Mouse (Mus musculus) lung, postnatal 10 days (tissue): ENCODE results near the gene Gda.

Experiments
- DNase-seq: peaks from one replicate; pipeline ENCODE4 v3.0.0; 2021

The Gda gene

DNA sequence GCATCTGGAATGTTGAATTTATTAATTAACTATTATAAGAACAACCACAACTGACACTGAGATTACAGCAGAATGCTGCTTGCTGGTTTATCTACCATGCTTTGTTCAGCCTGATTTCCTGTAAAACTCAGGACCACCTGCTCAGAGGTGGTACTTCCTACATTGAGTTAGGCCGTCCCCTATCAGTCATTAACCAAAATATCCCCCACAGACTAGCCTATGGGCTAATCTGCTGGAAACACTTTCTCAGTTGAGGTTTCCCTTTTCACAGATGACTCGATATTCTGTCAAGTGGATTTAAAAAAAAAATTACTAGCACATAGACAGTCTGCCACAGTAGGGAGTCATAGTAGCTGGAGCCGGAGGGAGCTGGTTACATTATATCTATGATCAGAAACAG lies 31.5 kb downstream of the Gda start:
- DNase-seq: no peak

DNA sequence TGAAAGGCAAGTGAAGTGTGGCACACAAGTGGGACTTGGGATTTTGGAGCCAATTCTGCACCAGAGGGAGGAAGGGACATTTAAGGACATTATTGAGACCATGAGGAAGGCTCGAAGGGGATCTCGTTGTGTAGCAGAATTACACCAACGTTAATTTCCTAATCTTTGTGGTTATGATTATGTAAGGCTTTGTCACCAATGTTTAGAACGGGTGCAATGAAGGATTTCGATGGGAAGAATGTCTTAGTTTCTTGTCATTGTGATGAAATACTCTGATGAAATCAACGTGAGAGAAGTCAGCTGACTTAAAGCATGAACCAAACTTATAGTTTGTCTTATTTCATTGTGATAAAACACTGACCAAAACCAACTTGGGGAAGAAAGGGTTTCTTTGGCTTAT lies 32.4 kb downstream of the Gda start:
- DNase-seq: no peak

DNA sequence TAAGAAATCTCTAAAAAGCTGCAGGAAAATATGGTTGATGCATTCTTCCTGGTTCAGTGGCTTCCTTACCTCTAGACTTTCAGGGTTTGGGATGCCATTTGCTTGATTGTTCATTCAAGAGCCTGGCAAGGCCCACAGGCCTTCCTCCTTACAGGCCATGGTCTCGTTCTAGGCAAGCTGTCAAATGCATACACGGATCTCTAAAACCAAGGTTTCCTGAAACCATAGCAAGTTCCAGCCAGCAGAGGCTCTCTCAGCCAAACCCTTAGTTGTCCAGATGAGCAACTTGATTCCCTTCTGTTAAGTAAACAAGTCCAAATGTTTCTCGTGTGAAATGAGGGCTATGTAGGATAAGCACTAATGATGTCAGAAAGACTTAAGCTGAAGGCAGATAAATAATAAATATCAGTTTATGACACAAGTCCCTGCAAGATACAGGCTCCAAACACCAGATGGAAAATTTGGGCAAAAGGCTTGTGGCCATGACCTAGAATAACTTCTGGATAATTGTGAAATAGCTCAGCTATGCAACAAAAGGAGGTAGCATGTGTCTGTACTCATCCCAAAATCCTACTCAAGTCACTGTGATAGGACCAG lies 34.0 kb downstream of the Gda start:
- DNase-seq: no peak

DNA sequence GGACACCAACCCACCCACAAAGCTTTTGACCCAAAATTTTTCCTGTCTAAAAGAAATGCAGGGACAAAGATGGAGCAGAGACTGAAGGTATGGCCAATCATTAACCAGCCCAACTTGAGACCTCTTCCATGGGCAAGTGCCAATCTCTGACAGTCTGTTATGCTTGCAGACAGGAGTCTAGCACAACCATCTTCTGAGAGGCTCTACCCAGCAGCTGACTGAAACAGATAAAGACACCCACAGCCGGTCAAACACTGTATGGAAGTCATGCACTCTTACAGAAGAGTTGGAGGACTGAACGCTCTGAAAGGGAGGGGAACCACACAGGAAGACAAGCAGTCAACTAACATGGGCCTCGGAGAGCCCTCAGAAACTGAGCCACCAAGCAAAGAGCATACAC lies 36.7 kb downstream of the Gda start:
- DNase-seq: no peak

DNA sequence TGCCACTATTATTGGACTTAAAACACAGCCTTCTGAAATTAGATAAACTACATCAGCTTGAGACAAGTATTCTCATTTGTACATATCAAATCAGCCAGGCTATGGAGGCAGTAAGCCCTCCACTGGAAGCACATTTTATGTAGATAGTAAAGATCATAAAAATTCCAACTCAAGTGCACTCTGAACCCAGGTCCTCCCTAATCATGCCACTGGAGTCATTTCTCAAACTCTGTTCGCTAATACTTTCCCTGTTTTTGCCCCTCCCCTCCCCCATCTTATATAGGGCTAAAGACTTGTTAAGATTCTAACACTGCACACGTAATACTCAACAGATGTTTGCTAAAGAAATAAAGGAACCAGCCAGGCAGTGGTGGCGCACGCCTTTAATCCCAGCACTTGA lies 39.9 kb downstream of the Gda start:
- DNase-seq: no peak

DNA sequence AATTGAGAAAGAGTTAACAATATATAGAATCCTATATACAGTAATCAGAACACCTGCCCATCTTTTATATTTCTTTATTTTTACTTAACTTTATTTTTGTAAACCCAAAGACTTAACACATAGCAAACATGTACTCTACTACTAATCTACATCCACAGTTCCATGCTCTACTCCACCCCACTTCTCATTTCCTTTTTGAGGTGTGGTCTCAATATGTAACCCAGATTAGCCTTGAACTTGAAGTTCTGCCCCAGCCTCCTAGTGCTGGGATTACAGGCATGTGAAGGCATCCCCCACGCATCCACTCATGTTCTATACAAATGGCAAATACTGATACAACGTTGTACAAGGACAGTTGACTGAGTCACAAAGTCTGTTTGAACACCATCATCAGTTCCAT lies 40.4 kb downstream of the Gda start:
- no peak for DNase-seq

DNA sequence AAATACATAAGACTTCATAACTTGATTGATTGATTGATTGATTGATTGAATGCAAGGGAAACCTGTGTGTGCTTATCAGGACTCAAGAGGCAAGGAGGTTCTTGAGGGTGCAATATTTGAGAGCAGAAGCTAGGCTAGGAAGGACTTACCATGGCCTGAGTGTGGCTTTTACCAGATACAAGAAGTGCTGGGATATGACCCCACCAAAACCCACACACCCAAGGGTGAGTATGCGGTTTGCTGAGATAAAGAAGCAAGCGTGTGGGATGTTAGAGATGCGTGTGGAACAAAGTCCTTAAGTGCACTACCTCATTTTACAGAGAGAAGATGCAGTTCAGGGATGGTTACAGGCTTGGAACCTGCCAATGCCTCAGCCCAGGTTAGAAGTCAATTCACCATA lies 41.0 kb downstream of the Gda start:
- DNase-seq: no peak

DNA sequence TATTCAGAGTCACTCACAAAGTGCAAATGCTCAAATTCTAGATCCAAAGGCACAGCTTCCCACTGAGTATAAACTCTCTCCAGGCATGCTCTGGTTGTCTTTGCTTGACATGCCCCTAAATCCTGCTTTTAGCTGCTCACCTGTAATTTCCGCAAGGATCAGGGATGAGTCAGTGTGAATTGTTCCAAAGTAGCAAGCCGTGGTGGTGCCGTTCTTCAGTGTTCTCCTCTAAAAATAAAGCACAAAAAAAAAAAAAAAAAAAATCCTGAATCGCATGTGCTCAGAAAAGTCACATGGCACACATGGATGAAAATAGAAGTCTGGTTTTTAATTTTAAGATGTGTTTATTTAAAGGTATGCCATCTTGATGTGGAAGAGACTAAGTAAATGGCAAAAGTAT lies 47.9 kb downstream of the Gda start:
- no peak for DNase-seq

DNA sequence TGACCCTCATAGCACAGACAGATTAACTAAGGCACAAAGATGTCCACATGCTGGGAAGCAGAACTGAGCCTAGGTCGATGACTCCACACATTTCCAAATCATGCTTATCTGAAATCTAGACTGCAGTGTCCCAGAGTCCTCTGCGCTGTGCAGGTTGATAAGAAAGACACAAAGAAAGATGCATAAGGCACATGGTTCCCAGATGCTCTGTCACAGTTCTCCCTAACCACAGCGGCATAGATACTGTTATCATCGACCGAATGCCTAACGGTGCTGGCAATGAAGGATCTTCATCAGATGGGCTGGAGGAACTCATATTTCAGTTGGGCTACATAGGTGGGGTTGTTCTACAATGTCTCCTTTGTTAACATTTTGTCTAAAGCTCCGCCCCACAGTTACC lies 49.5 kb downstream of the Gda start:
- no peak for DNase-seq

DNA sequence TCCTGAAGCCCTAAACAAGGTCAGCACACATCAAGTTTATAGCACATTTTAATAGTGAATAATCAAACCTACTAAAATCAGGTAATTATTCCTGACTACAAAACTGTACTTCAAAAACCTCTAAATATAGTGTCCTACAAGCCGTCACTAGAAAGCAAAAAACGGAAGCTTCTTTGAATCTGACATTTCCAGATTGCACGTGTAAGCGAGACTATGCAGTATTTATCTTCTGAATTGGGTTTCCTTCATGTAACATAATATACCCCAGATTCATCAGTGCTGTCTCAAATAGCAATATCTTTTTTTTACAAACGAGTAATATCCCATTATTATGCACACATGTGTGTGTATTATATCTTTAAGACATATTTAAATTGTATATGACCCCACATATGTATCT lies 54.8 kb downstream of the Gda start:
- DNase-seq: no peak

DNA sequence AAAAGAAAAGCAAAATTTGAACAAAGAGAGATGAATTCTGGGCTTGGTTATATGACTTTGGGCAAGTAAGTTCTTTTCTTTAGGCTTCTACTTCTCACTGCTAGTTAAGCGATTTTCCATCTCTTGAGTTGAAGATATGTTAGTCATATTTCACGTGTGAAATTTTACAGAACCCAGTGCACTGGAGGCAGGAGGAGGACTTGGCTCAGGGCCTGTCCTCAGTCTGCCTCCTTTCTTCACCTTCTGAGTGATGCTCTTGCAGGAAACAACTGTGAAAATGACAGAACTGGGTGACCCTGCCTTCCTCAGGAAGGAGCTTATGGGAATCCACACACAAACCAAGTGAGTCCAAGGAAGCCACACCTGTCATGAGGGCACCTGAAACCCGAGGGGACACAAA lies 57.9 kb downstream of the Gda start:
- no peak for DNase-seq

DNA sequence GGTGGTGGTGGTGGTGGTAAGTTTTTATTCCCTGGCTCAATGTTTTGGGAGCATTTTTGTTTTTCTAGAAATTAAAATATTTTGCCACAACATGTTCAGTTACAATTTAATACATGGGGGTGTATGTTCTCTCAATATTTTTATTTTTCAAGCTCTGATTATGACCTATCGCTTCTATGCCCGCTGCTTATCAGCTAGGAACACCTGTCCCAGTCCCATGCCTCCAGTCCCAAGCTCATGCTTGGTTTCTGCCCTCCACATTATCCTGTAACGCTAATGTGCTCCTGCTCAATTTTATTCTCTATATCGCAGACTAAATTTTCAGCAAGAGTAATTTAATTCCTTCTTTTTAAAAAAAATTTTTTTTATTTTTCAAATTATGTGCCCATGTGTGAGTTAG lies 64.1 kb downstream of the Gda start:
- DNase-seq: no peak

DNA sequence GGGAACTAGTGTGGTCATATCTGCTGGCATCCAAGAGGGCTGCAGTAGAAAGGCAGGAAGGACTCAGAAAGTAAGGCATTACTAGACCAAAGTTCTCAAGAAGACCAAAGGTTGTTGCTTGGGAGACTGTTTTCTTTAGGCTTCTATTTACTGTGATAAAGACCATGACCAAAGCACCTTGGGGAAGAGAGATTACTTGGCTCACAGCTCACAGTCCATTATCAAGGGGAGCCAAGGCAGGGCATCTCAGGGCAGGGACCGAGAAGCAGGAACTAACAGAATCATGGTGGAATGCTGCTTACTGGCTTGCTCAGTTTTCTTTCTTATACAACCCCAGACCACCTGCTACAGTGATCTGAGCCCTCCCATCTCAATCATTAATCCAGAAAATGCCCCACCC lies 65.9 kb downstream of the Gda start:
- DNase-seq: no peak

DNA sequence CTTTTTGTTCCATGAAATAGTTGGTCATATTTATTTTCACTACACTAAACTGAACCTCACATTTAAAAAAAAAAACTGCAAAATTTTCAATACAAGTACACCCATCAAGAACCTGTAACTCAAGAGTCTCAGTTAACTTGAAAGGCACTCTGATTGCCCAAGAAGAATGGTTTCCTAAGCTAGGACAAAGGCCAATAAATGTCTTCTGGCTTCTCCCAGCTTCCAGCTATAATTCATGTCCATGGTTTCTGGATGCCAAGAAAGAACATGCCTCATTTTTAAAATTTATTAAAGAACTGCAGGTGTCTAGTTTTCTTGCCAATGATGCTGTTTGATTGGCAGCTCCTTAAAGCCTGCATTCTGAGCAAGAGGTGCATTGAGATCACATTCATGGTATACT lies 75.3 kb downstream of the Gda start:
- DNase-seq: no peak

DNA sequence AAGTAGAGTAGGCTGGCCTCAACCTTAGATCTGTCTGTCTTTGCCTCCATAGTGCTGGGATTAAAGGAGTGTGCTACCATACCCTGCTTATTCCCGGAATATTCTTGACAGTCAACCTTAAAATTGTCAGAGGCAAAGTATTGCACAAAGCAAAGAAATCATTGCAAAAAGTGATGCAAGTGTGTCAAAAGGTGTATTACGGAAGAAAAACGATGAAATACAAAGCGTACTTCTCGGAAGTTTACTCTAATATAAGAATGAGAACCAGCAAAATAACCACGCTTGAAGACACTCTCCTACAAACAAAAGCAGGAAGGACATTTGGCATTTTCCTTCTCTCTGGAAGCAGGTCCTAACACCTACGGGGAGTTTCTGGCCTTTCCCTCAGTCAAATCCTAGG lies 76.9 kb downstream of the Gda start:
- DNase-seq: no peak

DNA sequence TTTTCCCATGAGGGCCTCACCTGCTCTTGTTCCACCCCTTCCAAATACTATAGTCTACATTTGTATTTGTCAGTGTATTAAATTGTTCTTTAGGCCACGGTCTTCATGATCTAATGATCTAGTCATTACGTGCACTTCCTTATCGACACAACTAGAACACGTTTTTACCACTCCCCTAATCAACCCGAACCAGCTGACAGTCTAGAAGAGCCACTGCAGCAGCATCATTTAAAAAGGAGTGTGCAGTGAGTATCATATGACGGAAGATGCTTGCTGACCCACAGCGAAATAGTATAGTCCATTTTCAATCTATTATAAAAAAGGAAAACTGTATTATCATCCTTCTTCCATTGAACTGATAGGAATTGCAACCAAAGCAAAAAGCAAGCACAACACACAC lies 82.3 kb downstream of the Gda start:
- no peak for DNase-seq

DNA sequence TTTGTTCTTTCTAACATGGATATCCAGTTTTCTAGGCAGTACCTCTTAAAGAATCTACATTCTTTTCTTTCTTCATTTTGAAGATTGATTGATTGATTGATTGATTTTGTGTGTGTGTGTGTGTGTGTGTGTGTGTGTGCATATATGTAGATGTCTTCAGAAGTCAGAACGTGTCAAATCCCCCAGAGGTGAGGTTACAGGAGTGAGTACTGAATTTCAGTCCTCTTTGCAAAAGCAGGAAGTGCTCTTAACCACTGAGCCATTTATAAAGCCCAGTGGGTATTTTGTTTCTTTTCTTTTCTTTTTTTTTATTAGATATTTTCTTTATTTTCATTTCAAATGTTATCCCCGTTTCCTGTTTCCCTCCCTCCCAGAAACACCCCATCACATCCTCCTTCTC lies 86.4 kb downstream of the Gda start:
- no peak for DNase-seq

DNA sequence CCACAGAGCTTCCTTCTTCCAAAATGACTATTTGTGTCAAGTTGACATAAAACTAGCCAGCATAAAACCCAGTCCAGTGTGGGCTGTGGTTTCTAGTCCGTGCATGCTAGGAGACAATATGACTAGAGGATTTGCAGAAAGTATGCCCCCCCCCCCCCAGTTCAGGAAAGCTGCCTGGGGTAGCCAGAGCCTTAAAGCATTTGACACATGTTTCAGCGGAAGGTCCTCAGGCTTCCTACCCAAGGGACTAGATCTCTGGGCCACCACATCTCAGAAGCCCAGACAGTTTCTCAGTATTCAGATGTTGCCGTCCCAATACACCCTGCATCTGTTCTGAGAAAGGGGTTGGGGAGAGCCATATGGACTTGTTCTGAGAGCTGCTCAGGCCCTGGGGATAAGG lies 89.0 kb downstream of the Gda start:
- no peak for DNase-seq

DNA sequence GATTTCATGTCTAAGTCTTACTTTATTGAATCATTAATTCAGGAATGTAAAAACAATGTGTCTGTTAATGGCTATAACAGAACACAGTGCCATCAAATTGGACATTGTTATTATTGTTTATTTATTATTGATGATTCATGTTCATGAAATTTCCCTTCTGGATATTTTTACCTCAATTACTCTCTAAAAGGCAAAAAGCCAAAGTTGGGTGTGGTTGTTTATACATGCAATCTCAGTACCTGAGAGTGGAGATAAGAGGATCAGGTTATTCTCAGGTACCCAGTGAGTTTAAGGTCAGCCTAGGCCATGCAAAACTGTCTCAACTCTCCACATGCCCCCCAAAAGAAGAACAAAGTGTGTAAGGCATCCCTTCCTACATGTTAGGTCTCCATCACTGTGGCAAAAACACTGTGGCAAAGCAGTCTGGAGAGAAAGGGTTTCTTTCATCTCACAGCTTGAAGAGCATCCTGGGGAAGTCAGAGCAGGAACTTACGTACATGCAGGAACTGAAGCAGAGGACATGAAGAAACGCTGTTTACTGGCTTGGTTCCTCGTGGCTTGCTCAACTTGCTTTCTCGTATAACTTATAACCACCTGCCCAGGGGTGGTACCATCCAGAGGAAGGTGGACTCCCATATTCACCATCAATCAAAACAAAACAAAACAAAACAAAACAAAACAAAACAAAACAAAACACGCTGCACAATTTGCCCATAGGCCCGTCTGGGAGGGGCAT lies 89.6 kb downstream of the Gda start:
- no peak for DNase-seq

DNA sequence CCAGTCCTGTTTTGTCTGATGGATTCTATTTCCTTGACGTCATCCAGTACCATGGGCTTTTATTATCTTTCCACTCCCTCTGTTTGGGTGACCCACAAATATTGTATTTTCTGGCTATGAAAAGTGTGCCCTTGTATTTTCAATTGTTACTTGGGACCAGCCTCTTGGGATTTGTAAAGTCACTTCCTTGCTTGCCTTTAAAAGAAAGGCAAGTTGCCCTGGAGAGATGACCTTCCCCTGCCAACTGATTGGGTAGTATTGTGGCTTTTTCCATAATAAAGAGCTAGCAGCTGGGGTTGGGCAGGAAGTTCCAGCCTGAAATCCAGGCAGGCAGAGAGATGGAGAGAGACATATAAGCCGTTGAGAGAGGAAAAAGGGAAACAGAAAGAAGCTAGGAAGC lies 91.5 kb downstream of the Gda start:
- DNase-seq: no peak

DNA sequence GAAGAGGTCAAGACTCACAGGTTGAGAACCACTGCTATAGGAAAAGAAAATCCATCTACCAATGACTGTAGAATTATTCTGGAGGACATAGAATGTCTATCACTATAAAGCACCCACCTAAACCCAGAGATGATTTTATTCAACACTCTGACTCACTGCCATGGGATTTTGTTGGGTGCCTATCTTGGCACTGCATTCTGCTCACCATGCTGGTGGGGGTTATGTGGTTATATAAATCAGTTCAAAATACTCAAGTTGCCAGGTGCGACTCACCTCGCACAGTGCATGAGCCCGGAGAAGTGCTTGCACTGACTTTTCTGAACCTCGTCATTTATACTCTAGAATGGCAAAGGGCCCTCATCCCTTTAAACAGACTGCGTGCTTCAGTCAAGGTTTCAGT lies 94.0 kb downstream of the Gda start:
- DNase-seq: no peak

DNA sequence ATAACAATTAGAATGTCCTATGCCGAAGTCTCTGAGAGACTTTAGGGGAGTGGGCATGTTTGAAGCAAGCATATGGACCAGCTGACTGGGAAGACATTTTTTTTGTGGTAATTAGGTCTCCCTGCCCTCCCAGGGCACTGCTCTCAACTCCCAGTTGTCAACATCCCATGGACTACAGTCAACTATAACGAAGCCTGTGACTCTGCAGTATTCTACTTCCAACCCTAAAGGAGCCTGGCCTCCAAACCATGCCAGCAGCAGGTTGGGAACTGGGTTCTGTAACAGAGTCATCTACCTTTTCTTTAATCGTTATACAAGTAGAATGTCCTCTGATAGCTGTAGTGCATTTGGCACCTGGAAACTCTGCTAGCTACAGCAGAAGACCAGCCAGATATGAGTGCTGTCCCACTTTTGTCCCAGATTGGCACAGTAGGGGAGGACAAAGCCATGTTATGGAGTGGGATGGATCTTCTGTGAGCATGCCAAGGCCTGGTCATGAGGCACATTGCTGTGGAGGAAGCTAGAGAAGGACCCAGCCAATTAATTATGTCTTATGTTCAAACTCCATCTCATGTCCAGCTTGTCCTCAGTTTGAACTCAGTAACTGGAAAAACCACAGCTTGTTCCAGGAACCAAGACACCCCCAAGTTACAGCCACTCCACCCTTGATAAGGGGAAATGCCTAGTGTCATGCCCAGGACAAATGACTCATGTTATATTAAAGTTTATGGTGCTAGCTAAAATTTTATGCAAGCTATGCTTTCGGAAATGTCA lies 96.6 kb downstream of the Gda start:
- DNase-seq: peak; percentile 16

DNA sequence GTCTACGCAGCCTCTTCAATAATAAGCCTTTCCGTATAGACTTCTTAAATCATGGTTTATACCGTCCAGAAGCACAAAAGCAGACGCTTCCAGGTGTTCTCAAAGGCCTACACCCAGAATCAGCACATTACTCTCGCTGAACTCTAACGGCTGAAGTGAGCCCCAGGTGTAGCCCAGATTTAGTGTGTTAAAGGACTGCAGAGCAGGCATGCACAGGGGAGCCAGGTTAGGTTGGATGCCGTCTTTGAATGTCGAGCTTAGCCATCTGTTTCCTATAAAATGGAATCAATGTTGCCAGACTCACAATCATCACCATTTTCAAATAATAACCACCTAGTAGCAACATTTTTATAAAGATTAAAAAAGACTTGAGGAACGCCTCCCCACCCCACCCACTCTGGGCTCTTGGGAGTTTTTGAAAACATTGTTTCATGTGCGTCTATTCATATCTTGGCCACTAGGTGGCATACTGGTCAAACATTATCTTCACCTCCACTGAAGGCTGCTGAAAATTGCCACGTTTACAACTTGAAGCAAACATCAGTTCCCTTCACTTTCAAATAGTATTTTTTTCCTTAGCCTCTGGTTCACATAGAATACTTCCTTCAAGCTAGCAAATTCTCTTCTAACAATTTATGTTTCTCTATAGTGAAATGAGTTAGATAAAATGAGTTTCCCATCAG lies 100.0 kb downstream of the Gda start:
- peak; percentile 60 for DNase-seq
